Mouse (Mus musculus) C2C12 (cell line): ENCODE data around the gene Cavin1. TPM values are rescaled to one million over a fixed set of nuclear protein-coding genes. Genes with fewer than 3 reads are reported as not detected.

Experiments used
- H3K27me3 ChIP-seq: one replicate; pipeline ENCODE4 v1.6.1; 2011; ENCODE audit not compliant: control insufficient read depth, insufficient read depth, insufficient read length
- H3K36me3 ChIP-seq: one replicate; pipeline ENCODE4 v1.6.1; 2011; ENCODE audit not compliant: control insufficient read depth, insufficient read depth
- H3K4me3 ChIP-seq: one replicate; pipeline ENCODE4 v1.5.1; 2011; ENCODE audit warnings: mild to moderate bottlenecking, control low read depth; ENCODE audit not compliant: poor library complexity, insufficient read depth, severe bottlenecking
- H3K79me2 ChIP-seq: one replicate; pipeline ENCODE4 v1.6.1; 2011; ENCODE audit not compliant: control insufficient read depth, insufficient read depth
- H3K79me3 ChIP-seq: one replicate; pipeline ENCODE4 v1.6.1; 2011; ENCODE audit warnings: low read depth, control low read depth
- H3ac ChIP-seq: one replicate; pipeline ENCODE3; 2011; ENCODE audit warnings: low read depth; ENCODE audit not compliant: control insufficient read depth, insufficient read length
- CEBPB ChIP-seq: IDR thresholded peaks from one replicate; pipeline ENCODE4 v1.6.1; 2011; ENCODE audit warnings: low read depth, mild to moderate bottlenecking, control low read depth, moderate library complexity
- CTCF ChIP-seq: IDR thresholded peaks from one replicate; pipeline ENCODE4 v1.5.1; 2011; ENCODE audit not compliant: control insufficient read depth, insufficient read depth, insufficient read length
- FOSL1 ChIP-seq: IDR thresholded peaks from one replicate; pipeline ENCODE4 v1.8.0; 2011; ENCODE audit warnings: mild to moderate bottlenecking, low read length; ENCODE audit not compliant: poor library complexity, insufficient read depth, severe bottlenecking
- MAX ChIP-seq: IDR thresholded peaks from one replicate; pipeline ENCODE4 v1.6.1; 2011; ENCODE audit warnings: mild to moderate bottlenecking, control low read depth
- MYOD1 ChIP-seq: IDR thresholded peaks from one replicate; pipeline ENCODE4 v1.6.1; 2011; ENCODE audit warnings: low read depth; ENCODE audit not compliant: control insufficient read depth, insufficient read length
- MYOG ChIP-seq: IDR thresholded peaks from one replicate; pipeline ENCODE4 v1.6.1; 2011; ENCODE audit not compliant: control insufficient read depth, insufficient read length; ENCODE audit errors: extremely low read depth
- USF1 ChIP-seq: IDR thresholded peaks from one replicate; pipeline ENCODE4 v1.6.1; 2011; ENCODE audit warnings: low read depth, mild to moderate bottlenecking, control low read depth, moderate library complexity
- polyA plus RNA-seq: library from polyadenylated mRNA; unstranded; fragments of >200 nt; fragmentation: generic; extraction: Trizol; gene quantifications from one replicate; pipeline ENCODE4 v1.2.1, GENCODE M21; 2012; ENCODE audit warnings: missing spikeins

Gene Cavin1
- polyA plus RNA-seq, 1 experiment = 418 TPM

- Histone ChIP-seq H3K79me3 (no peaks in the 10 kb centered on the region), H3ac (no peak overlapping the region), H3K27me3 (no peaks in the 10 kb centered on the region), H3K4me3 (no peak overlapping the region), H3K79me2 (no peaks in the 10 kb centered on the region), H3K36me3 (no peaks in the 10 kb centered on the region)
- TF ChIP-seq USF1 = no peak
- no peak for TF ChIP-seq CTCF
- no peak for TF ChIP-seq MYOD1
- no peak for TF ChIP-seq MAX
Measured at GRCm38 (mm10) chr11:100994233-100994632, 23.5 kb upstream of the Cavin1 start.

- H3K79me3 ChIP-seq = no peaks in the 10 kb centered on the region
- no peaks in the 10 kb centered on the region for H3K79me2 ChIP-seq
- TF ChIP-seq CEBPB (no peak), MYOG (no peak), USF1 (no peak), MAX (no peak), MYOD1 (no peak), CTCF (no peak)
- H3K4me3 ChIP-seq = no peak overlapping the region
- H3ac ChIP-seq = no peak overlapping the region
- no peaks in the 10 kb centered on the region for H3K27me3 ChIP-seq
- H3K36me3 ChIP-seq = no peaks in the 10 kb centered on the region
Measured at GRCm38 (mm10) chr11:100993437-100993836, 22.8 kb upstream of the Cavin1 start.

- H3ac ChIP-seq = no peak overlapping the region
- H3K36me3 ChIP-seq = no peaks in the 10 kb centered on the region
- H3K79me2 ChIP-seq = no peaks in the 10 kb centered on the region
- TF ChIP-seq MYOG (no peak), MAX (no peak), FOSL1 (no peak), USF1 (no peak), CTCF (no peak), MYOD1 (no peak), CEBPB (no peak)
- no peaks in the 10 kb centered on the region for H3K79me3 ChIP-seq
- no peak overlapping the region for H3K4me3 ChIP-seq
- H3K27me3 ChIP-seq = no peaks in the 10 kb centered on the region
Measured at GRCm38 (mm10) chr11:100991027-100991534, 20.4 kb upstream of the Cavin1 start.

GRCm38 (mm10) chr11:100989666-100990065, 19.0 kb upstream of the Cavin1 start:
- Histone ChIP-seq H3K79me3 (no peaks in the 10 kb centered on the region), H3K4me3 (no peak overlapping the region), H3ac (no peak overlapping the region), H3K79me2 (no peaks in the 10 kb centered on the region), H3K36me3 (no peaks in the 10 kb centered on the region), H3K27me3 (no peaks in the 10 kb centered on the region)
- TF ChIP-seq MYOD1 (no peak), CTCF (no peak), USF1 (no peak), CEBPB (no peak), MAX (no peak), MYOG (no peak)

- no peak for TF ChIP-seq MYOD1
- TF ChIP-seq CTCF = no peak
- TF ChIP-seq CEBPB = no peak
- no peak for TF ChIP-seq USF1
- TF ChIP-seq MAX = no peak
- no peak for TF ChIP-seq MYOG
- no peak for TF ChIP-seq FOSL1
- H3K27me3 ChIP-seq = no peaks in the 10 kb centered on the region
- H3K79me2 ChIP-seq = no peaks in the 10 kb centered on the region
- H3ac ChIP-seq = no peak overlapping the region
- no peaks in the 10 kb centered on the region for H3K79me3 ChIP-seq
- no peak overlapping the region for H3K4me3 ChIP-seq
- no peaks in the 10 kb centered on the region for H3K36me3 ChIP-seq
Measured at GRCm38 (mm10) chr11:100988674-100989073, 18.0 kb upstream of the Cavin1 start.

GRCm38 (mm10) chr11:100985607-100986006, 14.9 kb upstream of the Cavin1 start:
- Histone ChIP-seq H3K79me3 (no peaks in the 10 kb centered on the region), H3K27me3 (no peaks in the 10 kb centered on the region), H3ac (no peak overlapping the region), H3K36me3 (no peaks in the 10 kb centered on the region), H3K79me2 (no peaks in the 10 kb centered on the region), H3K4me3 (no peak overlapping the region)
- TF ChIP-seq CEBPB (no peak), MYOG (no peak)

- Histone ChIP-seq H3K79me3 (no peaks in the 10 kb centered on the region), H3ac (no peak overlapping the region), H3K79me2 (no peaks in the 10 kb centered on the region), H3K27me3 (no peaks in the 10 kb centered on the region), H3K4me3 (no peak overlapping the region), H3K36me3 (no peaks in the 10 kb centered on the region)
- TF ChIP-seq CTCF (no peak), MYOD1 (no peak), FOSL1 (no peak), USF1 (no peak), MAX (no peak), CEBPB (no peak), MYOG (no peak)
Measured at GRCm38 (mm10) chr11:100983778-100984131, 13.1 kb upstream of the Cavin1 start.
